Mouse (Mus musculus) liver, postnatal 0 days (tissue): Measurements from ENCODE around the gene Ermard.
"Not testable (repeated sequence)": the region's sequence is repeated elsewhere in the genome, so short reads cannot be mapped to it uniquely, and the experiment has no call there.

Experiments
- CTCF ChIP-seq: sonication (generic); IDR thresholded peaks from 2 replicates; pipeline ENCODE4 v1.5.1; 2016; ENCODE audit warnings: antibody characterized with exemption, low read depth
- EP300 ChIP-seq: IDR thresholded peaks from 2 replicates; pipeline ENCODE4 v1.6.1; 2016; ENCODE audit warnings: antibody characterized with exemption, low read depth, mild to moderate bottlenecking

GRCm38 (mm10) chr17:15040455-15040854 lies 553 bp upstream of the Ermard start:
- not testable (repeated sequence) for TF ChIP-seq EP300, CTCF
